Mouse (Mus musculus) CD4-positive naive resting alpha-beta T cell, adult 57 days (primary cell): ENCODE data around the gene Camkk2. TPM values are rescaled to one million over a fixed set of nuclear protein-coding genes. Genes with fewer than 3 reads are reported as not detected.

Experiments used
- total RNA-seq: library from RNA; stranded (reverse); gene quantifications from one replicate; pipeline ENCODE4 v1.2.4, GENCODE M21; 2023

Gene Camkk2
- 27.2 TPM for total RNA-seq

DNA sequence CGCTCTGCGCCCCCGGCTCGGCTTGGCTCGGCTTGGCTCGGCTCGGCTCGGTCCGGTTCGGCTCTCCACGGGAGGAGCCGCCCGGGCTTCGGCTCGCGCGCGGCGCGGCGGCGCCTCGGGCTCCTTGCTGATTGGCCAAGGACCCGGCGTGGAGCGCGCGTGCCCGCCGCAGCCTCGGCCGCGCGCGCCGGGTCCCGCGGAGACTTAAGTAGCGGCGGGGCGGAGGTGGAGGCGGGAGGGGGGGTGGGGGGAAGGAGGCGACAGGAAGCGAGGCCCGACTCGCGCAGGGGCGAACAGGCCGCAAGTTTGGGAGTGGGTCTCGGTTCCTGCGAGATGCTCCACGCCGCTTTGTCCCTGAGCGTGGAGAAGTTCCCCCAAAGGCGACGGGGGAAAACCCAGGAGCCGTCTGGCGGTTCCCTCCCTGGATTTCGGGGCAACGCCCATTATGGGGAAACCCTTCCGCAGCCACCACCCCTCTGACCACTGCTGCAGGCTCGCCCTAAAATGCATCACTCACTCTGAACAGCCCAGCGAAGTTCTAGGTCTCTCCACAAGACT lies at the start of gene Camkk2:
TSS of gene Camkk2 (minus strand) at position 133 of the 558 bp plus-strand sequence.

GRCm38 (mm10) chr5:122820777-122821523 lies 41.7 kb upstream of the Camkk2 start, which contains the start of gene Anapc5:
Gene Anapc5 (minus strand): TSS chr5:122821339.

DNA sequence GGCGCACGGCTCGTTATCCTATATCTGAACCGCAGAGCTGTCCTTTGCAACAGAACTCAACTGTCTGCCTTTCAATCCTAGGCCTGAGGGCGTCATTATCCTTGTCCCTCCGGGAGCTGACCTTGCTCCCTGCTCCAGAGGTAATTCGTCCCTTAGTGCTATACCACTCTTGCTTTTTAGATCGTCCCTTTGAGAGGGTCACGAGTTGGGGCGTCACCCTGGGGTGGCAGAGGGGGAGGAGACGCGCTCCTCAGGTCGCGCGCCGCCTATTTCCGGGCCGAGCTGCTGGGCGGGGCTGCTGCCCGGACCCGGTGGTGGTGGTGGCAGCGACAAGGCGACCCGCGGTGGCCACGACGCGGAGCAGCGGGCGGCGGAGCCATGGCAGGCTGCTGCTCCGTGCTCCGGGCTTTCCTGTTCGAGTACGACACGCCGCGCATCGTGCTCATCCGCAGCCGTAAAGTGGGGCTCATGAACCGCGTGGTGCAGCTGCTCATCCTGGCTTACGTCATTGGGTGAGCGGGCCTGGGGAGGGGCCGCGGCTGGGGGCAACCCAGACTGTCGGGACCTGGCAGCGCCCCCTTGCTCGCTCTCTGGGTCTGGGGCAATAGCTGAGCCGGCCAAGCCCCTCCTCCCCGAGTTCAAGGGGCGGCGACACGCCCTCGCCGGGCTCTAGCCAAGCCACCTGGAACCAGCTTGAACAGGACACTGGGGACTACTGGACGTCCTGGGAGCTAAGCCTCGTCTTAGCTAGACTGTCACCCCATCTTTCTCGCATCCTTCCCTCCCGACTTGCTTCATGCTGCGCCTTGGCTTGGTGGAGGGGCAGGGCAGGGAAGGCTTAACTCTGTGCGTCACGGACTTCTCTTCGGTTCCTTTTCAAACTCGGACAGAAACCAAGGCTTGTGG lies 71.7 kb downstream of the Camkk2 start, which contains the start of gene P2rx4:
TSS of gene P2rx4 (plus strand) at position 269 of the 906 bp plus-strand sequence.

Other genes with a start within 250 kb of the Camkk2 start
- gene Ift81, start 164.9 kb downstream of the Camkk2 start, total RNA-seq, result 7.5 TPM
- gene P2rx7, start 135.5 kb downstream of the Camkk2 start, total RNA-seq, result 35.1 TPM
- gene P2rx4, start 71.9 kb downstream of the Camkk2 start, total RNA-seq, result 74.2 TPM
- gene Anapc5, start 41.9 kb upstream of the Camkk2 start, total RNA-seq, result 255 TPM
- gene Rnf34, start 70.6 kb upstream of the Camkk2 start, total RNA-seq, result 31.6 TPM
- gene Kdm2b, start 210.4 kb upstream of the Camkk2 start, total RNA-seq, result 77.0 TPM
- gene Orai1, start 235.7 kb upstream of the Camkk2 start, total RNA-seq, result 87.2 TPM